Mouse (Mus musculus): ENCODE results near the gene Amacr.
"Not testable (repeated sequence)": the region's sequence is repeated elsewhere in the genome, so short reads cannot be mapped to it uniquely, and the experiment has no call there.

Amacr gene

DNA sequence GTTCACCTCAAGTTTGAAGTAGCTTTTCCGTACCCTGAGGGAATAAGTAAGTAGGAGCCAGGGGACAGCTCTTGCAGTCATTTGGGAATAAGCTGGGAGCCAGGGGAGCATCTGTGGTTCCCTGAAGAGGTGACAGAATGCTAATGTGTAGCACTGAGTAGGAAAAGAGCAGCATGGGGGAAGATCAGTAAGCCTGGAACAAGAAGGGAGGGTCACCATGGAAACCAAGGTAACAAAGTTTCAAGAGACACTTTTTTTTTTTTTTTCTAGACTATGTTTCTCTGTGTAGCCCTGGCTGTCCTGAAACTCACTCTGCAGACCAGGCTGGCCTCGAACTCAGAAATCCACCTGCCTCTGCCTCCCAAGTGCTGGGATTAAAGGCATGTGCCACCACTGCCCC lies 4.9 kb downstream of the Amacr start:
- not testable (repeated sequence) for DNase-seq (ENCODE audit: low read depth, low spot score)

DNA sequence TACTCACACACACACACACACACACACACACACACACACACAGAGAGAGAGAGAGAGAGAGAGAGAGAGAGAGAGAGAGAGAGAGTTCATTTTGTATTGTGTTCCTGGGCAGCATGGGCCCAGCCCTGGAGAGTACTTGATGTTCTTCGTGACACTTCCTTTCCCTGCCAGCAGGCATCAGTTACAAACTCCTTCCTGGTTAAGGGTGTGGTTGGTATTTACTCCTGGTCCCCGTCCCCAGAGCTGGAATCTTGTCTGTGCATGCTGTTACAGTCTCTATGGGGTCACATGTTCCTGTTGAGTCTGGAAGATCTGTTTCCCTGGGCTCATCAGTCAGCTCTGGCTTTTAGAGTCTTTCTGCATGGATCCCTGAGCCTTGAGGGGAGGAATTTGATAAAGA lies 8.9 kb downstream of the Amacr start:
- DNase-seq (ENCODE audit: low read depth, low spot score) = no peak

DNA sequence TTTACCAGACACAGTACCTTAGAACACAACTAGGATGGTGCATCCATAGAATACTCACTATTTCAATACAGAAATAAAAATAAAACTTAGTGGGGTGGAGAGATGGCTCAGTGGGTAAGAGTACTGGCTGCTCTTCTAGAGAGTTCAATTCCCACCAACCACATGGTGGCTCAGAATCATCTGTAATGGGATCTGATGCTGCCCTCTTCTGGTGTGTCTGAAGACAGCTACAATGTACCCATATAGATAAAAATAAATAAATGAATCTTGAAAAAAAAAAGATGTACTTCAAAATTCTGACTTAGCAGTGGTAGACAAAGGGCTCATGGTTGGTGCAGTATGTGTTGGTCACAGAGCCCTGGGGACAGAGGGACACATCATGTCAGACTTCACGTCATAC lies 10.0 kb downstream of the Amacr start:
- no peak for DNase-seq (ENCODE audit: low read depth, low spot score)

DNA sequence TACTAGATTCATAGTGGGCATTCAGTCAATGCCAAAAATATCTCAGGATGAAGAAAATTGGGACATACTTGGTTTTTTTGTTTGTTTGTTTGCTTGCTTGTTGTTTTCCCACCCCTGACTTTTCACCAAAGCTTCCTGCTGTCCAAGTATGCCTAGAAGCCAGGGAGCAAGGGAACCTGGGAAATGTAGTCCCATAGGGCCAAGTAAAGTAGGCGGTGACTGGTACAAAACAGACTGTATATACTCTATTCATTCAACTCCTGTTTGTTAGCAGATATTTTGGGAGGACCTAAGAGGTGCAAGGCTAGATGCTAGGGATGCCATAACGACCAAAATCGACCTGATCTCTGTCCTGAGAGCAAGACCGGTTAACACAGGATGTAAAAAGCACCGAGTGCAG lies 18.3 kb downstream of the Amacr start:
- no peak for DNase-seq (ENCODE audit: low read depth, low spot score)

DNA sequence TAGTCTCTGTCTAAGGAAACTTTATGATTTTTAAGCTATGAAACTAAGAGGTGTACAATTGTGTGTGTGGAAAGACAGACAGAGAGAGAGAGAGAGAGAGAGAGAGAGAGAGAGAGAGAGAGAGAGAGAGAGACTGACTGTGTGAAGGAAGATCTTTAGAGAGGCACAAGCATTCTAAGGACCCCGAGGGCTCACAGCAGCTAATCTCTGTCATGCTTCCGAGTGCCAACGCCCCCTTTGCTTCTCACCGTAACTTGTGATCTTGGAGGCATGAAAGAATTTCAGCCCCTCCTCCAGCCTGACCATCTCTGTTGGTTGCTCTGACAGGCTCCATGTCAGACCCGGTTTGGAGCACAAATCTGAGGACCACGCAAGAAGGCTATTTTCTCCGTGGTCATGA lies 18.9 kb downstream of the Amacr start, which contains the start of gene Slc45a2:
Slc45a2 (plus strand) TSS at position 301 of the 400 bp plus-strand sequence.
- DNase-seq (ENCODE audit: low read depth, low spot score) = no peak

DNA sequence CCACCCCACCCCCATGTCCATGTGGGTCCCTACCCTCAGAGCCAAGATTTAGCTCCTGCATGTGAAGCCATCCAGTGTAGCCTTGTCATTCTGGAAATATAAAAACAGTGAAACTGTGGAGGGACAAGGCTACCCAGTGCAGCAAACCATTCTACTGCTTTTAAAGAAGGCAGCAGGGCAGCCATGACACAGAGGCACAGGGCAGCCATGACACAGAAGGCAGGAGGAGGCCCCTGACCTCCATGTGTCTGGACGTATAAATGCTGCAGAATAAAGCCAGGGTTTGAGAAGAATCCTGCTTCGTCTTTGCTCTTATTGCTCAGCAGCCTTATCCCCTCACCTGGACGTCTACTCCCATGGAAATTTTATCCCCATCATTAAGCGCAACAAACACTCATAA lies 22.2 kb downstream of the Amacr start:
- no peak for DNase-seq (ENCODE audit: low read depth, low spot score)

DNA sequence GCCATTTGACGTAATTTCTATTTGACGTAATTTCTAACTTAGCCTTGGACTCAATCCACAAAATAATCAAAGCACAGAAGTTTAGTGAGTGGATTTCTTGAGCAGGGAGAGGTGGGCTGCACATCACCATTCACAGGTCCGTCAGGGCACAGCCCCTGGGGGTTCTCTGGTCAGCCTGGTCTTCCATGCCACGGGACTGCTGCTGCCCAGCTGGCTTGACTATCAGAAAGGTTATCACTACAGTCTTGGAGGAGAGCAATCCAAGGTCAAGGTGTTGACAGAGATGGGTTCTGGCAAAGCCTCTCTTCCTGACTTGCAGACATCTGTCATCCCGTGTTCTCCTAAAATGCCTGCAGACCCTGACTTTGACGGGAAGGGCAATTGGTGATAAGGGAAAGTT lies 23.1 kb downstream of the Amacr start:
- no peak for DNase-seq (ENCODE audit: low read depth, low spot score)

DNA sequence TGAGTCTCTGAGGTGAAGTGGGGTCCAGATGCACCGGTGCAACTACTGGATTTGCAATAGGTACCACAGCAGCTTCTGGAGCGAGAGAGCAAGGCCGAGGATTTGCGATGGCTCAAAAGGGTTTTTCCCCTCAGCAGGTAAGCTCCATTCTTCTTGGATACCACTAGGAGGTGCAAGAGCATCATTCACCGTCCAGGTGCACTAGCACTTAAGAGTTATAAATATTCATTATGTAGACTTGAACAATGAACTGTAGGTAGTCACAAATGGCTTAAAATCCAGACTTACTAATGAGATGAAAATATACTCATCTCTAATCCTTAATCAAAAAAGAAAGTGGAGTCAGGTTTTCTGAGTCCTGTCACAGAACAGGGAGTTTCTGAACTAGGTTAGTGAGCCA lies 27.2 kb downstream of the Amacr start:
- DNase-seq (ENCODE audit: low read depth, low spot score) = no peak

DNA sequence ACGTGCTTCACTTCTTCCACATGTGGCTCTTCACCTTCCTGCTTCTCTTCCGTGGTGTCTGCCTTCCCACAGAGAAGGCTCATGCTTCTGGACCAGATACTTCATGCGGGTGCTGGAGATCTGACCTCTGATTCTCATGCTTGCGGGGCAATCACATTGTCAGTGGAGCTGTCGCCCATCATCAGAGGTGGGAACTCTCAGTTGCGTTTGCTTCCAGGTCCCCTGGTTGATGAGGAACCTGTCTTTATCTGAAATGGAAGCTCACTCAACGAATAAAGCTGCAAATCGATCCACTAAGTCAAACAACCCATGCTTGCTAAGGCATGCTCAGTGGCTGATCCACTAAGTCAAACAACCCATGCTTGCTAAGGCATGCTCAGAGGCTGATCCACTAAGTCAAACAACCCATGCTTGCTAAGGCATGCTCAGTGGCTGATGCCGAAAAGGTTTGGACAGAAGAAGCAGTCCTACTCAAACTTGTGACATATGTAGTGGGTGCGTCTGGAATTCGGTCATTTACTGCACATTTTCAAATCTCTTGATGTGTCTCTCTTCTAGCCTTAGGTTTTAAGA lies 29.5 kb downstream of the Amacr start:
- no peak for DNase-seq (ENCODE audit: low read depth, low spot score)

GRCm38 (mm10) chr15:11014931-11015330 lies 33.4 kb downstream of the Amacr start:
- no peak for DNase-seq (ENCODE audit: low read depth, low spot score)

DNA sequence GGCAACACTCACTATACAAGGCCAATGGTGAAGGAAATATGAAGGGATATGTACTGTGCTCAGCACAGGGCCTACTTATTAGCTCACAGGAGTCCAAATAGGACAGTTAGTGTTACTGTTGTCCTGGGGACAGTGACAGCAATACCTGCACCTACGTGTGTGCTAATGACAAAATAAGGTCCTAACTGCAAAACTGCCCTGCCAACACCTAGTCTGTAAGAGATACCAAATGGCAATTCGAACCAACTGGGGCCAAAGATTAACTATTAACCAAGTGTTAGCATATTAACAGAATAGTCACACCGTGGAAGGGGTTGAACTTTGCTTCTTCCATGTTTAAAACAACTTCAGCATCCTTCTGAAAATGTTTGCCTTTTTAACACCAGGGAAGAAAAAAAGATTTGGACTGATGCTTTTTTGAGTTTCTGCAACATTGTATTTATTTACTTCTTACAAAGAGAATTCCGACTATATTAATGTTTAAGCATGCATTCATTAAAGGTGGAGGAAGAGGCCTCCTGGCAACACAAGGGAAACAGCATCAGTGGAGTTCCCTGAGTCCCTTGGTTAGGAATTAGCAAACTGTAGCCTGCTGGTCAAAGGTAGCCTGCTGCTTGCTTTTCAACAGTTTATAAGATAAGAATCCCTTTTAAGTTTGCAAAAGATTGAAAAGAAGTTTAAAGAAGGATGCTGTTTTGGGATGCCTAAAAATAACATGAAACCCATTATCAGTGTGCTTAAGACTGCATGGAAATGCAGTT lies 45.4 kb downstream of the Amacr start:
- DNase-seq (ENCODE audit: low read depth, low spot score) = no peak

DNA sequence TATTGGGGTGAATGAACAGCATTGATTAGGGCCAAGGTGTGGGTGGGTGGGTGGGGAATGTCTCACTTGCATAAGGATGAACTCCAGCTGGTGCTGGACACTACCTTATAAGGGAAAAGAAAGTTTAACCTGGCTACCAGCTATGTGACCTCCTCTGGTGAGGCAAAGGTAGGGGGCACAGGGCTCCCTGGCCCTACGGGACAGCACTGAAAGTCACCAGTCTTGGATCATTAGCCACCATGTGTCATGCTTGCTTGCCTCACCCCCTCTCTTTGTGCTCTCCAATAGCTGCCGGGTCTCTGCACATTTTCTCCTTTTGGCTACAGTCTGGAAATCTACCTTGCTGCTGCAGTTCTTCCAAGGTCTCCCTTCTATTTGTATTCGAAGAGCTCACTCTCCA lies 48.6 kb downstream of the Amacr start:
- DNase-seq (ENCODE audit: low read depth, low spot score) = no peak

DNA sequence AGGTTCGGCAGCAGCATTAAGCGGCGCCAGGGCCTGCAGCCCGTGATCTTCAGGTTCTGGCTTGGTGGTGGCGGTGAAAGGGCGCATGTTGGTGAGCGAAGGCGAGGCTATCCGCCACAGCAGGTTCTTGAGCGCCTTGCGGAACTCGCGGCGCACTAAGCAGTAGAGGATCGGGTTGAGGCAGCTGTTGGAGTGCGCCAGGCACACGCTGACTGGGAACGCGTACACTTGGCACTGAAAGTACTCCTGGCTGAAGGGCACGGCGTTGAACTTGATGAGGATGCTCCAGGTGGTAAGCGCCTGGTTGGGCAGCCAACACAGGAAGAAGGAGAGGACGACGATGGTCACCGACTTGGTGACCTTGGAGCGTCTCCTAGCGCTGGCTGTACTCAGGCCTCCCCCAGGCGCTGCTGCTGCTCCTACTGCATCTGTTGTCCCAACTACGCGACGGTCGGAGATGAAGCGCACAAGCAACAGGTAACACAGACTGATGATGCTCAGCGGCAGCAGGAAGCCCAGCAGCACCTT lies 54.5 kb downstream of the Amacr start:
- no peak for DNase-seq (ENCODE audit: low read depth, low spot score)

GRCm38 (mm10) chr15:11036535-11037375 lies 55.2 kb downstream of the Amacr start:
- no peak for DNase-seq (ENCODE audit: low read depth, low spot score)

- no peak for DNase-seq (ENCODE audit: low read depth, low spot score)
These were observed 55.8 kb downstream of the Amacr start for GRCm38 (mm10) chr15:11037376-11037695.

DNA sequence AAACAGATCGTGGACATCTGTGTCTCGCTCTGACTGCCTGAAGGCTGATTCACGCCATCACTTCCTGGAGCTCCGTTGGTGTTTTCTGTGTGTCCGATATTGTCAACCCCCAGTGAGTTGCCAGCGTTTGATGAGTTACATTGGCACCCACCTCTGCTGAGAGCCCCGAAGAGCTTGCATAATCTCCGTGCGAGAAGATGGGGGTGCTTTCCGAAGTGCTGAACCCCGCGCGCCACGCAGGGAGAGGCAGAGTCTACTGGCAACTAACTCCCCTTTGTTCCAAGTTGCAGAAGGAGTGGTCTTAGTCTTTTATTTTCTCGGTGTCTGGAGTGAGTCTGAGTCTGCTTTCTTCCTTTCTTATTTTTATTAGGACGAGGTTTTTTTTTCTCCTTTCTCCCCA lies 56.2 kb downstream of the Amacr start, which contains the start of gene Rxfp3:
Rxfp3 (minus strand) TSS at position 281 of the 400 bp plus-strand sequence.
- DNase-seq (ENCODE audit: low read depth, low spot score) = no peak

DNA sequence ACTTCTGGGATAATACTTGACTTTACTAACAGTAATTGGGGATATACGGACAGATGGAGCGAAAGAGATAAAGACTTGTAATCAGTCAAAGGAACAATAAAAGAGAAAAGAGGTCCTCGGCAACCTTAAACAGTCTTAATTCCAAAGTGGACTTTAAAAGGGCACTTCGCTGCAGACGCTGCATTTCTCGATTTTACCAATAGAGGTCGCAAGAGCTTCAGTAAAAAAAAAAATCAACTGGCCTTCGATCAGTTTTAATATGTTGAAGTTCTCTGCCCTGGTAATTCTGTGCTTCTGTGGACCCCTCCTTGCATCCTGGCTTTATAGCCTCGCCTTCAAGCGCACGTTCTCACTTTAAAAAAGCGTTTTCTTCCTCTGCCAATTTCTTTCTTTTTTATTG lies 56.9 kb downstream of the Amacr start:
- DNase-seq (ENCODE audit: low read depth, low spot score) = peak; percentile 16

DNA sequence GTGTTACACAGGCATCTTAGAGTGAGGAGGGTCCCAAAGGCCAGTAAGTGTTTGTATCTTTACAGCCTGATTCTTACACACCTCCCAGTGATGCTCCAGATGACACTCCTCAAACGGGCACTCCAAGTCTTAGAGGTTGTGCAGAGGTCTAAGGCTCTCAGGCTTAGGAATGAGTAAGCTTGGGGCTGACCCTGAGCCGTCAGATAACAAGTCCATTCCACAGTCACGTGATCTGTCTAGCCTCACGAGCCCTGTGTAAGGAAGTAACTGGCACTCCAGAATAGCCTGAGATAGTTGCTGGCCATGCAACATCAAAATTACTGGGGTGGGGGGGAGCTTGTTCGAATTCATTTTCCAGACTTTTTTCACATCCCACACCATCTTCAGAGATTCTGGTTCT lies 58.5 kb downstream of the Amacr start:
- no peak for DNase-seq (ENCODE audit: low read depth, low spot score)

GRCm38 (mm10) chr15:11041229-11041628 lies 59.7 kb downstream of the Amacr start:
- DNase-seq (ENCODE audit: low read depth, low spot score) = no peak

GRCm38 (mm10) chr15:11042828-11043227 lies 61.3 kb downstream of the Amacr start:
- DNase-seq (ENCODE audit: low read depth, low spot score) = no peak
